Mouse (Mus musculus): ENCODE measurements around the gene 6030498E09Rik. TPM values are rescaled to one million over a fixed set of nuclear protein-coding genes. Genes with fewer than 3 reads are reported as not detected.

Gene 6030498E09Rik
- polyA plus RNA-seq, 1 experiment from 2014 or later: 1.8 TPM

DNA sequence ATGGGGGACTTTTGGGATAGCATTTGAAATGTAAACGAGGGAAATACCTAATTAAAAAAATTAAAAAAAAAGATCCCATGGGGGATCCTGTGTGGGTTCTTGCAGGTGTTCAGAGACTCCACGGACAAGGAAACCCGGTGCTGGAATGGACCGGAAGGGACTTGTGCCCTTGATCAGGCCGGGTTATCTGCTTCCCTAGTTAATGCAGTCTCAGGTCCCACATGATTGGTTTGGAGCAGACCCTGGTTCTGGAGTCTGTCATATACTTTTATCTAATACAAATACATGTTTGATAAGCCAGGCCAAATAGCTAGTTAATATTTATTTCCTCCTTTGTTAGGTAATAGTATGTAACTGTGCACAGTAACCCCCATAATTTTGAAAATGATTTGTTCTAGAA lies 223.8 kb downstream of the 6030498E09Rik start:
- H3K4me3 ChIP-seq: no peak overlapping the region
- H3K4me1 ChIP-seq (replicated peaks): no peaks in the 10 kb centered on the region
- H3K27me3 ChIP-seq (replicated peaks): no peaks in the 10 kb centered on the region
- H3K9ac ChIP-seq: no peak overlapping the region
- no peak for ATAC-seq (ENCODE audit: insufficient number of reproducible peaks, low FRiP score)
- no peak overlapping the region for H3K27ac ChIP-seq (ENCODE audit: poor library complexity, severe bottlenecking)
- H3K4me2 ChIP-seq: no peak overlapping the region
- H3K36me3 ChIP-seq: no peaks in the 10 kb centered on the region
- H3K9me3 ChIP-seq (replicated peaks): no peaks in the 10 kb centered on the region
- WGBS: 71% methylated on average over 5 of the region's 5 CpGs

Small RNAs within 50 kb of the gene (microRNA-seq; reads per million reads assigned to microRNA genes)
- gene Gm25642: not detected

Other genes with a start within 250 kb of the 6030498E09Rik start
- 34.1 and 36.1 TPM in 2 replicates for gene Cul4b, start 196.5 kb upstream of the 6030498E09Rik start, polyA plus RNA-seq (2016; fragmentation: Nextera tagmentation; extraction: Ambion mirVana)
- gene Mcts1, start 172.1 kb upstream of the 6030498E09Rik start, polyA plus RNA-seq (2016; fragmentation: Nextera tagmentation; extraction: Ambion mirVana): 53.7 and 58.9 TPM in 2 replicates
- gene C1galt1c1, start 137.6 kb upstream of the 6030498E09Rik start, polyA plus RNA-seq (2016; fragmentation: Nextera tagmentation; extraction: Ambion mirVana): 28.9 and 30.5 TPM in 2 replicates

Measured in heart, embryonic 12.5 days (tissue).